Mouse (Mus musculus): ENCODE measurements around the gene Slc25a17. TPM values are rescaled to one million over a fixed set of nuclear protein-coding genes. Genes with fewer than 3 reads are reported as not detected.
A peak's percentile ranks its signal among the peaks of the same experiment; 100 is the strongest.

Slc25a17 gene
- total and polyA plus RNA-seq, 2 experiments from 2014 or later = 80.7 to 123 TPM

- no peak for TF ChIP-seq CTCF (IDR thresholded peaks at IDR 0.05; ENCODE audit: low read depth)
- ATAC-seq (no peak), DNase-seq (no peak)
- no peak overlapping the region for H3K4me2 ChIP-seq (ENCODE audit: low read depth)
- H3K9ac ChIP-seq = no peak overlapping the region
- H3K9me3 ChIP-seq (ENCODE audit: low read length) = no peaks in the 10 kb centered on the region
- H3K36me3 ChIP-seq (ENCODE audit: insufficient read depth) = no peaks in the 10 kb centered on the region
- no peak overlapping the region for H3K4me3 ChIP-seq (ENCODE audit: low read depth, low read length)
- H3K27ac ChIP-seq (ENCODE audit: low read depth, low read length) = no peak overlapping the region
- 47% methylated on average over 6 of the region's 6 CpGs for WGBS
- no peaks in the 10 kb centered on the region for H3K4me1 ChIP-seq (ENCODE audit: insufficient read depth)
- no peaks in the 10 kb centered on the region for H3K27me3 ChIP-seq (ENCODE audit: insufficient read depth, low read length)
Measured at GRCm38 (mm10) chr15:81278699-81279098, 81.9 kb downstream of the Slc25a17 start.

GRCm38 (mm10) chr15:81277928-81278327, 82.7 kb downstream of the Slc25a17 start:
- no peak overlapping the region for H3K9ac ChIP-seq
- 8% methylated on average over 11 of the region's 11 CpGs for WGBS
- no peak overlapping the region for H3K27ac ChIP-seq (ENCODE audit: low read depth, low read length)

GRCm38 (mm10) chr15:81273361-81273760, 87.3 kb downstream of the Slc25a17 start:
- TF ChIP-seq CTCF (IDR thresholded peaks at IDR 0.05; ENCODE audit: low read depth) = no peak
- Histone ChIP-seq H3K4me1 (ENCODE audit: insufficient read depth) (0 out of 2 replicates have a peak, but pooled peaks cover 11% of the 10 kb centered on the region), H3K9ac (no peak overlapping the region), H3K4me3 (ENCODE audit: low read depth, low read length) (no peak overlapping the region), H3K27me3 (ENCODE audit: insufficient read depth, low read length) (no peaks in the 10 kb centered on the region), H3K4me2 (ENCODE audit: low read depth) (no peak overlapping the region), H3K27ac (ENCODE audit: low read depth, low read length) (0 out of 2 replicates have a peak overlapping the region, but pooled peaks have one; percentile 66), H3K36me3 (ENCODE audit: insufficient read depth) (no peaks in the 10 kb centered on the region), H3K9me3 (ENCODE audit: low read length) (no peaks in the 10 kb centered on the region)
- DNase-seq = peak; percentile 26
- 47% methylated on average over 2 of the region's 2 CpGs for WGBS
- peak; percentile 43; the same call in 1 of the 2 replicates for ATAC-seq

More at GRCm38 (mm10) chr15:81277928-81278327, 82.7 kb downstream of the Slc25a17 start:
- ATAC-seq = no peak; the same call in 1 of the 2 replicates
- TF ChIP-seq CTCF (IDR thresholded peaks at IDR 0.05; ENCODE audit: low read depth) = no peak
- Histone ChIP-seq H3K9me3 (ENCODE audit: low read length) (no peaks in the 10 kb centered on the region), H3K36me3 (ENCODE audit: insufficient read depth) (no peaks in the 10 kb centered on the region), H3K4me1 (ENCODE audit: insufficient read depth) (0 out of 2 replicates have a peak, but pooled peaks cover 2% of the 10 kb centered on the region), H3K27me3 (ENCODE audit: insufficient read depth, low read length) (no peaks in the 10 kb centered on the region), H3K4me2 (ENCODE audit: low read depth) (no peak overlapping the region), H3K4me3 (ENCODE audit: low read depth, low read length) (no peak overlapping the region)
- DNase-seq = no peak

- peak overlapping the region; percentile 44 for H3K9ac ChIP-seq
- H3K4me3 ChIP-seq (ENCODE audit: low read depth, low read length) = no peak overlapping the region
- TF ChIP-seq CTCF (IDR thresholded peaks at IDR 0.05; ENCODE audit: low read depth) = no peak
- no peaks in the 10 kb centered on the region for H3K27me3 ChIP-seq (ENCODE audit: insufficient read depth, low read length)
- H3K36me3 ChIP-seq (ENCODE audit: insufficient read depth) = no peaks in the 10 kb centered on the region
- DNase-seq (peak; percentile 73), ATAC-seq (peak; percentile 86)
- H3K9me3 ChIP-seq (ENCODE audit: low read length) = no peaks in the 10 kb centered on the region
- H3K4me1 ChIP-seq (ENCODE audit: insufficient read depth) = 0 out of 2 replicates have a peak, but pooled peaks cover 11% of the 10 kb centered on the region
- peak overlapping the region; percentile 66 for H3K27ac ChIP-seq (ENCODE audit: low read depth, low read length)
- WGBS = 16% methylated on average over 13 of the region's 13 CpGs
- H3K4me2 ChIP-seq (ENCODE audit: low read depth) = peak overlapping the region; percentile 21; the same call in 1 of the 2 replicates
Measured at GRCm38 (mm10) chr15:81272305-81273053, 88.1 kb downstream of the Slc25a17 start.

Other genes with a start within 250 kb of the Slc25a17 start
- 23.8 and 26.0 TPM in 2 replicates for gene Mrtfa, start 170.1 kb downstream of the Slc25a17 start, total RNA-seq (2014; rRNA removed)
- 15.5 and 19.6 TPM in 2 replicates for gene Mrtfa, start 170.1 kb downstream of the Slc25a17 start, polyA plus RNA-seq (2015; fragmentation: Nextera tagmentation; extraction: Ambion mirVana)
- gene Mchr1, start 125.3 kb downstream of the Slc25a17 start, total RNA-seq (2014; rRNA removed) = 4.5 and 4.8 TPM in 2 replicates
- gene Mchr1, start 125.3 kb downstream of the Slc25a17 start, polyA plus RNA-seq (2015; fragmentation: Nextera tagmentation; extraction: Ambion mirVana) = 3.2 and 4.7 TPM in 2 replicates
- 140 and 143 TPM in 2 replicates for gene St13, start 39.3 kb upstream of the Slc25a17 start, total RNA-seq (2014; rRNA removed)
- 206 and 223 TPM in 2 replicates for gene St13, start 39.3 kb upstream of the Slc25a17 start, polyA plus RNA-seq (2015; fragmentation: Nextera tagmentation; extraction: Ambion mirVana)
- gene Xpnpep3, start 39.3 kb upstream of the Slc25a17 start, total RNA-seq (2014; rRNA removed) = 6.5 and 8.5 TPM in 2 replicates
- gene Xpnpep3, start 39.3 kb upstream of the Slc25a17 start, polyA plus RNA-seq (2015; fragmentation: Nextera tagmentation; extraction: Ambion mirVana) = 4.3 and 7.4 TPM in 2 replicates
- not detected in 2 replicates for gene Dnajb7, start 47.5 kb upstream of the Slc25a17 start, total RNA-seq (2014; rRNA removed)
- gene Dnajb7, start 47.5 kb upstream of the Slc25a17 start, polyA plus RNA-seq (2015; fragmentation: Nextera tagmentation; extraction: Ambion mirVana) = 0.18 TPM in 1 of 2 replicates, not detected in the other
- 193 and 223 TPM in 2 replicates for gene Rbx1, start 105.5 kb upstream of the Slc25a17 start, total RNA-seq (2014; rRNA removed)
- 446 and 469 TPM in 2 replicates for gene Rbx1, start 105.5 kb upstream of the Slc25a17 start, polyA plus RNA-seq (2015; fragmentation: Nextera tagmentation; extraction: Ambion mirVana)
- gene Ep300, start 224.5 kb upstream of the Slc25a17 start, total RNA-seq (2014; rRNA removed) = 42.4 and 50.1 TPM in 2 replicates
- 8.6 and 15.6 TPM in 2 replicates for gene Ep300, start 224.5 kb upstream of the Slc25a17 start, polyA plus RNA-seq (2015; fragmentation: Nextera tagmentation; extraction: Ambion mirVana)